Mouse (Mus musculus) midbrain, embryonic 15.5 days (tissue): ENCODE measurements around the gene Nkx6-1. TPM values are rescaled to one million over a fixed set of nuclear protein-coding genes. Genes with fewer than 3 reads are reported as not detected.
A peak's percentile ranks its signal among the peaks of the same experiment; 100 is the strongest.

ENCODE experiments used
- ATAC-seq: fragments of 200-750 bp; cut with Nextera tagmentation; replicated peaks from 2 replicates; pipeline ENCODE4 v1.8.0; 2017; ENCODE audit warnings: moderate TSS enrichment
- H3K27ac ChIP-seq: fragments of 300-500 bp; sonication (generic); 2 replicates; pipeline ENCODE4 v1.5.1; 2015; ENCODE audit warnings: mild to moderate bottlenecking, inconsistent platforms
- H3K27me3 ChIP-seq: fragments of 300-500 bp; sonication (generic); replicated peaks from 2 replicates; pipeline ENCODE4 v1.6.1; 2015; ENCODE audit warnings: inconsistent platforms
- H3K36me3 ChIP-seq: fragments of 300-500 bp; sonication (generic); replicated peaks from 2 replicates; pipeline ENCODE4 v1.6.1; 2015; ENCODE audit warnings: inconsistent platforms
- H3K4me1 ChIP-seq: fragments of 300-500 bp; sonication (generic); 2 replicates; pipeline ENCODE4 v1.6.1; 2015; ENCODE audit warnings: inconsistent platforms
- H3K4me2 ChIP-seq: fragments of 300-500 bp; sonication (generic); 2 replicates; pipeline ENCODE4 v1.6.1; 2015; ENCODE audit warnings: inconsistent platforms, mild to moderate bottlenecking, moderate library complexity
- H3K4me3 ChIP-seq: fragments of 300-500 bp; sonication (generic); 2 replicates; pipeline ENCODE4 v1.5.1; 2015; ENCODE audit warnings: mild to moderate bottlenecking, inconsistent platforms
- H3K9ac ChIP-seq: fragments of 300-500 bp; sonication (generic); 2 replicates; pipeline ENCODE4 v1.6.1; 2015; ENCODE audit warnings: mild to moderate bottlenecking, inconsistent platforms
- H3K9me3 ChIP-seq: fragments of 300-500 bp; sonication (generic); 2 replicates; pipeline ENCODE4 v1.6.1; 2016; ENCODE audit warnings: inconsistent platforms
- WGBS: fragments of 180-500 bp; shearing (Covaris S2); methylation state at CpG from one replicate; pipeline ENCODE4 v1.1.7; 2015; ENCODE audit warnings: mixed read lengths; 5-methylcytosine and 5-hydroxymethylcytosine counted together
- polyA plus RNA-seq: library from polyadenylated mRNA; unstranded; fragments of >200 nt; fragmentation: Nextera tagmentation; extraction: Ambion mirVana; gene quantifications from 2 replicates; pipeline ENCODE4 v1.2.1, GENCODE M21; 2015

Nkx6-1 gene
- polyA plus RNA-seq, 1 experiment from 2014 or later: 2.1 TPM

DNA sequence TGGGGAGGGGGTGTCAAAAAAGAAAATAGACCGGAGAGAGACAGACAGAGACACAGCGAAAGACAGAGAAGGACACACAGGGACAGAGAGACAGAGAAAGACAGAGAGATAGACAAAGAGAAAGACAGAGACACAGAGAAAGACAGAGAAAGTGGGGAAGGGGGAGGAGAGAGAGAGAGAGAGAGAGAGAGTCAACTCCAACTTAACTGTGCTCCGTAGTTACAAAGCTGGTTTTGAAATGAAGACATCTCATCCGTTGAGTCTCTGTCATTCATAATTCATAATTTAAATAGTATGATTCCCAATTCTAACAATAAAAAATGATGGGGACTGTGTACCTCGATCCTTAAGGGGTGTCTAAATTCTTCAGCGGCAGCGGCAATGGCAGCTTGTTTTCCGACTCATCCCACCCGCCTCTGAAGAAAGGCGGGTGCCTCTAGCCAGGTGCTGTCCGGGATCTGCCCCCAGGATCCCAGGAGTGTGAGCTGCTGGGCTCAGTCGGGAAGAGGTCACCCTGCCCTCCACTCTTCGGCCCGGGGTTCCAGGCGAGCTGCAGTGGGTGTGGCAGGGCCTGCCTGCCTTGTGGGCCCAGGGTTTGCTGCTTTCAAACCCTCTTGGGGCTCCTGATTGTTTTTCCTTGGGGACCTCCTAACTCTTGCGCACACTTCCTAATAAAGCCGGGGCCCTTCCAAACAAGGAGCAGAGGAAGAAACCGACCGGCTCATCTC, 2.6 kb upstream of the Nkx6-1 start:
- H3K27me3 ChIP-seq: peaks cover 70% of the 10 kb centered on the region
- H3K9me3 ChIP-seq: no peaks in the 10 kb centered on the region
- H3K27ac ChIP-seq: no peak overlapping the region
- H3K4me1 ChIP-seq: peaks cover 27% of the 10 kb centered on the region
- no peak overlapping the region for H3K4me2 ChIP-seq
- H3K4me3 ChIP-seq: no peak overlapping the region
- H3K36me3 ChIP-seq: no peaks in the 10 kb centered on the region
- H3K9ac ChIP-seq: no peak overlapping the region
- 2% methylated on average over 19 of the region's 19 CpGs for WGBS
- no peak for ATAC-seq

DNA sequence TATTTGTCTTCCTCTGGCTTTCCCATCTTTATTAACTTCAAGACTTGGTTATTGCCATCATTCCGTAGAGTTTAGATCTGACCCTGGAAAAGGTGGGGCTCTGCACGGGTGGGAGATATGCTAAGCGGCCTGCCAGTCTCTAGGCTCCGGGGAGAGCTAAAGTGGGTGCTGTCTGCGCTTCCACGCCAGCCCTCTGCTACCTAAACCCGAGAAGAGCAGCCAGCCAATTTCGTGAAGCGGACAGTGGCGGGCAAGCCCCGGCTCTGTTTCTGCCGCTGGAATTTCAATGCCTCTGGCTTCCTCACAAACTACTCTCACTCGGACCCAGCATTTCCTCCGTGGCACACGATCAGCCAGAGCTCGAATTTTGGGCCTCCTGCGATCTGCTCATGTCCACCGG, 1.9 kb upstream of the Nkx6-1 start:
- Histone ChIP-seq H3K27ac (no peak overlapping the region), H3K9me3 (no peaks in the 10 kb centered on the region), H3K27me3 (peaks cover 76% of the 10 kb centered on the region), H3K4me1 (peaks cover 27% of the 10 kb centered on the region), H3K9ac (no peak overlapping the region), H3K4me3 (no peak overlapping the region), H3K36me3 (no peaks in the 10 kb centered on the region), H3K4me2 (no peak overlapping the region)
- ATAC-seq: no peak
- 2% methylated on average over 18 of the region's 18 CpGs for WGBS

DNA sequence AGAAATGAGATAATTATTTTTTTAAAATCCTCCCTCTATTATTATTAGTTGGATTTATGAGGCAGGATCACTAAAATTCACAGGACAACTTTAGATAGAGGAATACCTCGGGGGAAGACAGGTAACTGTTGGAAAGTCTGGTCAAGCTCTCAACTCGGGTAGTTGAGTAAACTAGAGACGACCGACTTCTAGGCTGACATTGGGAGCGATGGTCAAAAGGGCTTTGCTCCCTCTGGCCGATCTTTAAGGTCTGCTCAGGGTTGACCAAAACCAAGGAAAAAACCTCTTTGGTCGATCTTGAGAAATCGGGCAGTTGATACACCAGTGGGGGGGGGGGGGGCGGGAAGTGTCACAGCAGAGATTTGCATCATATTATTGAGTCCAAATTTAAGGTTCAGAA, 1.3 kb upstream of the Nkx6-1 start:
- 6% methylated on average over 9 of the region's 9 CpGs for WGBS
- H3K36me3 ChIP-seq: no peaks in the 10 kb centered on the region
- no peak overlapping the region for H3K27ac ChIP-seq
- ATAC-seq: no peak
- no peaks in the 10 kb centered on the region for H3K9me3 ChIP-seq
- no peak overlapping the region for H3K9ac ChIP-seq
- peaks cover 27% of the 10 kb centered on the region for H3K4me1 ChIP-seq
- H3K4me3 ChIP-seq: no peak overlapping the region
- H3K27me3 ChIP-seq: peaks cover 79% of the 10 kb centered on the region
- H3K4me2 ChIP-seq: no peak overlapping the region

DNA sequence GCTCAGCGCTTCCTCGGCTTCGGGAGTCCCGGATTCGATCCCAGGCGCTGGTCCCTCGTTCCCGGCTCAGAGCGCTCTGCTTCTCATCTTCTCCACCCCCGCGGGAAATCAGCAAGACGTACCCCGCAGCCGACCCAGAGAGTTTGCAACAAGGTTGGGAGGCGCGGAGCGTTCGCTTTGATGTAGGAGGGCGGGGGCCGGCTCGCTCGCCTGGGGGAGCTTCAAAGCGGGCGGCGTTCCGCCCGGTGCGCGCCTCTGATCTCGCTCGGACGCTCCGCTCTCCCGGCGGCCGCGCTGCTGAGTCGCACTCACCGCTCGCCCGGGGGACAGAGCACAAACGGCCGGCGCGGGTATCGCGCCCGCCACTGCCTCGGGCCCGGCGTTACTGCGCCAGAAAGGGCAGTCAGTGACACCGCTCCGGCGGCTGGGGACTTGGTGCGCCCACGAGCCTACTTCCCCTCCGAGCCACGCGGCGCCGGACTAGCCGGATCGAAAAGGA, 324 bp downstream of the Nkx6-1 start:
- peaks cover 29% of the 10 kb centered on the region for H3K4me1 ChIP-seq
- H3K9me3 ChIP-seq: no peaks in the 10 kb centered on the region
- H3K4me3 ChIP-seq: peak overlapping the region; percentile 35
- H3K4me2 ChIP-seq: peak overlapping the region; percentile 52
- peaks cover 76% of the 10 kb centered on the region for H3K27me3 ChIP-seq
- H3K36me3 ChIP-seq: no peaks in the 10 kb centered on the region
- no peak overlapping the region for H3K27ac ChIP-seq
- H3K9ac ChIP-seq: no peak overlapping the region
- WGBS: under 1% methylated on average over 60 of the region's 64 CpGs
- ATAC-seq: peak; percentile 15; the same call in 1 of the 2 replicates

DNA sequence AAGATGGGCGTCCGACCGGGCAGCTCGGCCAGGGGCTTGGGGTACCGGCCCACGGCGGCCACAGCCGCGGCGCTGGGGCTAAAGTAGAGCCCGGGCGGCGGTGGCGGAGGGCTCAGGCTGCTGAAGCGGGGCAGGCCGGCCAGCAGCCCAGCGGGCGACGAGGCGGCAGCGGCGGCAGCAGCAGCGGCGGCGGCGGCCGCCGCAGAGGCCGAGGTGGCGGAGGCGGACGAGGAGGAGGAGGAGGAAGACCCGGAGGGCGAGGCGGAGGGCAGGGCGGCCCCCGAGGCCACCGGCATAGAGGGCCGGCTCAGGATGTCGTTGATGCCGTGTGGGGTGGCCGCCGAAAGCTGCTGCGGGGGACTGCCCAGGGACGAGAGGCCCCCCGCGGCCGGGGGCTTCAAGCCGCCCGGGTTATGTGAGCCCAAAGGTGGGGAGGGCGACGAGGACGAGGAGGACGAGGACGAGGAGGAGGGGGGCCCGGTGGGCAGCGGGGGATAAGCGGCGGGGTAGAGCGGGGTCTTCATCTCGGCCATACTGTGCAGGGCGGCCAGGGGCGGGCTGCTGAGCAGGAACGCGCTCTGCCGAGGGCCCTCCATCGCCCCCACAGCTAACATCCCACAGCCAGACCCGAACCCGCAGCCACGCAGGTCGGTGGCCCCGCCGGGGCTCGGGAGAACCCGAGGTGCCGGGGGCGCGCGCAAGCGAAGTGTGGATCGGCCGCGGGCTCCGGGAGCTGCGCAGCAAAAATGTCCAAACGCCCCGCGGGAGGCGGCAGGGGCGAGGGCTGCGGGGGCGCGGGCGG, 974 bp downstream of the Nkx6-1 start:
- H3K4me1 ChIP-seq: peaks cover 33% of the 10 kb centered on the region
- peaks cover 74% of the 10 kb centered on the region for H3K27me3 ChIP-seq
- ATAC-seq: 0 out of 2 replicates have a peak, but pooled peaks have one; percentile 15
- H3K4me2 ChIP-seq: peak overlapping the region; percentile 52
- no peaks in the 10 kb centered on the region for H3K36me3 ChIP-seq
- H3K27ac ChIP-seq: no peak overlapping the region
- peak overlapping the region; percentile 25 for H3K9ac ChIP-seq
- H3K4me3 ChIP-seq: peak overlapping the region; percentile 35
- H3K9me3 ChIP-seq: no peaks in the 10 kb centered on the region
- under 1% methylated on average over 90 of the region's 94 CpGs for WGBS

DNA sequence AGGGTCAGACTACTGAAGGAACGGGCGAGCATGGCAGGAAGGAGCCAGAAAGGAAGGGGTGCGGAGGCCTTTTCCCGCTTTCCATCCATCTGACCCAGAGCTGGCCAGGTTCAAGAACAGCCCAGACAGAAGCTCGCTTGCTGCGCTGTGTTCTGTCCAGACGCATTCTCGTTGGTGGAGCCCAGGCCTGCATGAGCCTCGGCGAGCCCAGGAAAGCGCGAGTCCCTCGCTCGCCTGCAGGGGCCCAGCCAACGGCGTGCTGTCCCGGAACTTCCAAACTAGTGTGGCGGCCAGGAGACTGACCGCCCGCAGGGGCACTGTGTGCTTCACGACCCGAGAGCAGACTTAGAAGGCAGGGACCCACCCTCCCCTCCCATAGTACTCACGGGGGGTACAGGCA, 1.6 kb downstream of the Nkx6-1 start:
- peaks cover 73% of the 10 kb centered on the region for H3K27me3 ChIP-seq

DNA sequence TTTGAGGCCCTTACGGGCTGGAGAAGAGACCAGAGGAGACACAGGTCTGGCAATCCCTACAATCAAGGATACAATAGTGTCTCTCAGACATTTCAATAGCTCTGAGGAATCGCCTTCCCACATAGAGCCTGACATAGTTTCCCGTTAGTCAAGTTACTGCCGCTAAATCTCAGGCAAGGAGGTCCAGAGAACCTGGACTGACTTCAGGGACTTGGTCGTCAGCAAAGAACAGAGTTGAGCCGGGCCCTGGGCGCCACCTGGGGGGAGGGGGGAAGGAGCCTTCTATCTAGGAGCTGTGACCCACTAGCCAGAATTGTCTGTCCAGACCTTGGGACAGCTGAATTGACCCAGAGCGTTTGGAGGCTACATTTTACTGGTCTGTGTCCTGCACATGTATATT, 2.3 kb downstream of the Nkx6-1 start:
- H3K4me3 ChIP-seq: peak overlapping the region; percentile 35; the same call in 1 of the 2 replicates

More for the DNA sequence above, 1.6 kb downstream of the Nkx6-1 start:
- H3K36me3 ChIP-seq: no peaks in the 10 kb centered on the region
- H3K9ac ChIP-seq: no peak overlapping the region
- H3K4me1 ChIP-seq: peaks cover 33% of the 10 kb centered on the region
- peak overlapping the region; percentile 35 for H3K4me3 ChIP-seq
- WGBS: under 1% methylated on average over 20 of the region's 23 CpGs
- peak; percentile 38; the same call in 1 of the 2 replicates for ATAC-seq
- no peaks in the 10 kb centered on the region for H3K9me3 ChIP-seq
- no peak overlapping the region for H3K27ac ChIP-seq
- H3K4me2 ChIP-seq: peak overlapping the region; percentile 52

DNA sequence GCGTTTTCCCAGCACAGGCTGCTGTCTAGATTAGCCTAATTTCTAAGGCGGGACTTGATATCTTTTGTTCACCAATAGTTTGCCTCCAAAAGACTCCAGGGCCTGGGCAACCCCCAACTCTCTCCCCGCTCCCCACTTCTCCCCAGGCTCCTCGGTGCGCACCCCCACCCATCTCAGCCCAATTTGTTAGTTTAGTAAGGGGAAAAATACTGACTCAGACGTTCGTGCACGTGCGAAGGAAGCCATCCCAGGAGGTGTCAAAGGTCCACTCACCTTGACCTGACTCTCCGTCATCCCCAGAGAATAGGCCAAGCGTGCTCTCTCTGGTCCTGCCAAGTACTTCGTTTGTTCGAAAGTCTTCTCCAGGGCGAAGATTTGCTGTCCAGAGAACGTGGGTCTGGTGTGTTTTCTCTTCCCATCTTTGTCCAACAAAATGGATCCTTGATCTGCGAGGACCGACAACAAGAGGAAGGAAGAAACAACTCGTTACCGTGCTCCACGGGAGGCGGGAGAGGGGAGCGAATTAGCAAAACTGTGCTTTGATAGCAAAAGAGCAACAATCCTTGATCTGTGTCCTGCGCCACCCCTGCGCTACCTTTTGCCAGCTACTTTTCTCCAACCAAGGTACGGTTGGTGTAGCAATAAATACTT, 3.1 kb downstream of the Nkx6-1 start:
- H3K27ac ChIP-seq: no peak overlapping the region
- no peaks in the 10 kb centered on the region for H3K9me3 ChIP-seq
- no peak overlapping the region for H3K9ac ChIP-seq
- H3K4me1 ChIP-seq: peaks cover 33% of the 10 kb centered on the region
- no peak overlapping the region for H3K4me2 ChIP-seq
- H3K4me3 ChIP-seq: no peak overlapping the region; the same call in 1 of the 2 replicates
- WGBS: 2% methylated on average over 25 of the region's 25 CpGs
- H3K36me3 ChIP-seq: no peaks in the 10 kb centered on the region
- ATAC-seq: no peak
- H3K27me3 ChIP-seq: peaks cover 71% of the 10 kb centered on the region

More for the DNA sequence above, 2.3 kb downstream of the Nkx6-1 start:
- no peak for ATAC-seq
- WGBS: 4% methylated on average over 8 of the region's 8 CpGs
- H3K9ac ChIP-seq: no peak overlapping the region
- no peak overlapping the region for H3K4me2 ChIP-seq
- no peaks in the 10 kb centered on the region for H3K9me3 ChIP-seq
- peaks cover 33% of the 10 kb centered on the region for H3K4me1 ChIP-seq
- H3K27ac ChIP-seq: no peak overlapping the region
- no peaks in the 10 kb centered on the region for H3K36me3 ChIP-seq
- peaks cover 71% of the 10 kb centered on the region for H3K27me3 ChIP-seq

DNA sequence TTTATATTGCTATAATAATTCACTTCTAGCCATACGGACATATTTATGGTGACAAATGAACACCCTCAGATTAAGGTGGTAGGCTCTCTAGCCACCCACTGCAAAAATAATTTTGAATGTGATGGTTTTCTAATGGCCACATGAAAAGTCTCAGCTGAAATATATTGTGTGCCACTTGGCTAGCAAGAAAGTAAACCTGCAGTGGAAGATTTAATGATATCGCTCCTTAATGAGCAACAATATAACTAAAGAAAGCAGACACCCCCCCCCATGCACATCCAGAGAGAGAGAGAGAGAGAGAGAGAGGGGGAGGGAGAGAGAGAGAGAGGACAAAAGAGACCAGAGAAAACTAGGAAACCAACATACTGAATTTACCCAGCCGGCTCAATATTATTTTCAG, 4.1 kb downstream of the Nkx6-1 start:
- Histone ChIP-seq H3K27ac (no peak overlapping the region), H3K4me1 (peaks cover 33% of the 10 kb centered on the region), H3K9me3 (no peaks in the 10 kb centered on the region), H3K4me2 (no peak overlapping the region), H3K9ac (no peak overlapping the region), H3K4me3 (no peak overlapping the region), H3K27me3 (peaks cover 72% of the 10 kb centered on the region), H3K36me3 (no peaks in the 10 kb centered on the region)
- WGBS: 9% methylated on average over 3 of the region's 3 CpGs
- no peak for ATAC-seq

DNA sequence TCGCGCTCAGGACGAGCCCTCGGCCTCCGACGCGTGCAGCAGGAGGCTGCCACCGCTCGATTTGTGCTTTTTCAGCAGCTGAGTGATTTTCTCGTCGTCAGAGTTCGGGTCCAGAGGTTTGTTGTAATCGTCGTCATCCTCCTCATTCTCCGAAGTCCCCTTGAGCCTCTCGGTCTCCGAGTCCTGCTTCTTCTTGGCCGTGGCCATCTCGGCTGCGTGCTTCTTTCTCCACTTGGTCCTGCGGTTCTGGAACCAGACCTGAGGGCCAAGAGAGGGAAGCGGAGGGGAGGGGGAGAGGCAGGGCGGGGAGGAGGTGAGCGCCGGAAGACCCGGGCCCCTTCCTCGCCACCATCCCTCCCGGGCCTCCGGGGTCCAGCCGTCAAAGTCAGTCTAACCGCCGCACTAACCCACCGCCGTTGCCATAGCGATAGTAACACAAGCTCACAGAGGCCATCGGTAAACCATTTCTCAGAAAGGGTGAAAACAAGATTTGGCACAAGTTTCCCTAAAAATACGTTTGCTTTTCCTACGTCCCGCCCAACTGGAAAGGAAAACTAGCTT, 5.3 kb downstream of the Nkx6-1 start:
- H3K27me3 ChIP-seq: peaks cover 73% of the 10 kb centered on the region
- H3K27ac ChIP-seq: no peak overlapping the region
- H3K4me2 ChIP-seq: peak overlapping the region; percentile 25

DNA sequence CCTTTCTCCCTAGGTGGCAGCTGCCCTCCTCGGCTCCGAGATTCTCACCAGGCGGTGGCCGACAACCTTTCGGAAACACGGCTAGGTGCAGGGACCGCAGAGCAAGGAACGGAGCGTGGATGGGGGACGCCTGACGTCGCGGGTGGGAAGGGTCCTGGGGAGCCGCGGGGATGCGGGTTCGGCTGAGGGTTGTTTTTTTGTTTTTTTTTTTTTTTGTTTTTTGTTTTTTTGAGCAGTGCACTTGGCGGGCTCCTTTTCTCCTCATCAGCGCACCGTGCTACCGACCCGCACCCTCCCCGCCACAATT, 5.9 kb downstream of the Nkx6-1 start:
- Histone ChIP-seq H3K4me1 (peaks cover 16% of the 10 kb centered on the region), H3K4me3 (0 out of 2 replicates have a peak overlapping the region, but pooled peaks have one; percentile 5), H3K27ac (no peak overlapping the region), H3K9me3 (no peaks in the 10 kb centered on the region), H3K9ac (no peak overlapping the region), H3K36me3 (no peaks in the 10 kb centered on the region), H3K27me3 (peaks cover 78% of the 10 kb centered on the region), H3K4me2 (peak overlapping the region; percentile 25)
- under 1% methylated on average over 23 of the region's 23 CpGs for WGBS
- ATAC-seq: no peak

More for the DNA sequence above, 5.3 kb downstream of the Nkx6-1 start:
- H3K4me1 ChIP-seq: peaks cover 22% of the 10 kb centered on the region
- H3K9me3 ChIP-seq: no peaks in the 10 kb centered on the region
- H3K9ac ChIP-seq: no peak overlapping the region
- under 1% methylated on average over 39 of the region's 39 CpGs for whole genome bisulfite sequencing
- 0 out of 2 replicates have a peak overlapping the region, but pooled peaks have one; percentile 5 for H3K4me3 ChIP-seq
- H3K36me3 ChIP-seq: no peaks in the 10 kb centered on the region
- ATAC-seq: no peak
